Mouse (Mus musculus): ENCODE results near the gene Zfp57.

DNA sequence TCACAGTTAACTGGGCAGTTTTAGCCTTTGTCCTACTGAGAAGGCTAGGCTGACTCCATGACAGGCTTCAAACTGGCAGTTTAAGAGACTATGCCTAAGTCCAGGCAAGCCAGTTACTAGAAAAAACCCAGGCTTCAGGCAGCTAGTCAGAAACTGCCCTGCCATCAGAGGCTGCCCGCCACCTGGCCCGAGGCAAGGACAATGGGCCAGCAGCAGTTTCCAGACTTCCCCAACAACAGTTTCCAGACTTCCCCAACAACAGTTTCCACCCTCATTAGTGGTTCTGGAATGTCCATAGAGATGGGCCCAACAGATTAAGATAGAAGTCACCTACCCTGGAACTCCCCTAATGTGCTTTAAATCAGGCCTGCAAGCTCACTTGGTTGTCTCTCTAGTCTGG lies 25.5 kb downstream of the Zfp57 start:
- no peak for TF ChIP-seq EP300 (optimal IDR thresholded peaks at IDR 0.05)
- no peak for TF ChIP-seq CTCF (IDR thresholded peaks at IDR 0.05; ENCODE audit: low read depth)
